Comparison of ENCODE assay signal across 8 mouse cellular contexts in genomic region chr10:99261636-99262318, GRCm38 (mm10). TPM values are rescaled to one million over a fixed set of nuclear protein-coding genes. Genes with fewer than 3 reads are reported as not detected.
DNase-seq lines count a peak whose midpoint lies in the region; ATAC-seq and TF ChIP-seq lines count a peak whose summit lies in the region.

No protein-coding gene starts in this region.

- no peaks in the 10 kb centered on the region for H3K27me3 ChIP-seq in cerebellum, adult 2 months (ENCODE audit: control insufficient read depth, insufficient read depth, low read length)
- H3K27me3 ChIP-seq in hindbrain, embryonic 11.5 days (ENCODE audit: control insufficient read depth, insufficient read depth, low read length), result no peaks in the 10 kb centered on the region

- peak; percentile 62 for ATAC-seq in hindbrain, embryonic 11.5 days (ENCODE audit: low FRiP score)

- peak; percentile 37; the same call in 1 of the 2 replicates for TF ChIP-seq POLR2A in cerebellum, adult 2 months (IDR thresholded peaks at IDR 0.05; ENCODE audit: borderline replicate concordance, insufficient read depth, low read length)

- no peak for TF ChIP-seq CTCF in cerebellum, adult 2 months (IDR thresholded peaks at IDR 0.05; ENCODE audit: borderline replicate concordance, insufficient read depth, low read depth, low read length)

- WGBS in cerebellum, adult 2 months, result under 1% methylated on average over 62 of the region's 62 CpGs
- under 1% methylated on average over 59 of the region's 62 CpGs for WGBS in hindbrain, embryonic 11.5 days

- peak overlapping the region; percentile 59 for H3K4me3 ChIP-seq in cerebellum, adult 2 months (replicated peaks; ENCODE audit: insufficient read depth, low read depth, low read length)
- peak overlapping the region; percentile 60 for H3K4me3 ChIP-seq in hindbrain, embryonic 11.5 days (ENCODE audit: low read depth, low read length)

- H3K36me3 ChIP-seq in hindbrain, embryonic 11.5 days (ENCODE audit: control insufficient read depth, insufficient read depth, low read length), result no peaks in the 10 kb centered on the region

- peak; percentile 88 for DNase-seq in MN1 (ENCODE audit: low spot score)
- peak; percentile 83 to 87 for DNase-seq in cerebellum, adult 2 months
- DNase-seq in frontal cortex, adult 2 months (ENCODE audit: extremely low spot score in 1 of 2, low spot score in 1 of 2), result peak; percentile 59 to 80
- DNase-seq in hindbrain, embryonic 11.5 days (ENCODE audit: low spot score), result peak; percentile 86
- DNase-seq in layer of hippocampus, postnatal 25 days (ENCODE audit: extremely low spot score in 1 of 2, low spot score in 1 of 2), result peak; percentile 61 to 68
- peak; percentile 86 for DNase-seq in lung, postnatal 14 days
- DNase-seq in ovary, postnatal 36 days (ENCODE audit: low spot score), result peak; percentile 84
- peak; percentile 93 for DNase-seq in thymus, postnatal 14 days

- peak overlapping the region; percentile 89 for H3K4me2 ChIP-seq in hindbrain, embryonic 11.5 days (replicated peaks; ENCODE audit: low read depth, low read length)

- peak overlapping the region; percentile 86 for H3K9ac ChIP-seq in hindbrain, embryonic 11.5 days (ENCODE audit: low read depth, low read length)

- peak overlapping the region; percentile 73 for H3K27ac ChIP-seq in cerebellum, adult 2 months (ENCODE audit: insufficient read depth, low read length)
- peak overlapping the region; percentile 78 for H3K27ac ChIP-seq in hindbrain, embryonic 11.5 days (ENCODE audit: low read depth, low read length)

- peaks cover 4% of the 10 kb centered on the region; the same call in 1 of the 2 replicates for H3K4me1 ChIP-seq in cerebellum, adult 2 months (ENCODE audit: control insufficient read depth, insufficient read depth, low read length)
- H3K4me1 ChIP-seq in hindbrain, embryonic 11.5 days (replicated peaks; ENCODE audit: control insufficient read depth, insufficient read depth, low read length), result peaks cover 9% of the 10 kb centered on the region

- no peaks in the 10 kb centered on the region for H3K9me3 ChIP-seq in hindbrain, embryonic 11.5 days (ENCODE audit: control insufficient read depth, low read length)

RNA-seq across cellular contexts. Expression of gene Dusp6, which starts 1.3 kb away (rescaled TPM):
- 20.2 and 20.5 TPM in 2 replicates for polyA plus RNA-seq in cerebellum, adult 2 months (2012; rRNA removed)
- polyA plus RNA-seq in frontal cortex, adult 2 months (2012; rRNA removed), result 50.5 and 60.8 TPM in 2 replicates
- polyA plus RNA-seq in hindbrain, embryonic 11.5 days (2014; fragmentation: Nextera tagmentation; extraction: Ambion mirVana), result 41.3 and 48.3 TPM in 2 replicates
- 10 to 100 TPM; 74.9 to 93.5 TPM for total RNA-seq in layer of hippocampus, postnatal 25 days (2021)

Comparison
In these comparisons a context has a peak if more than half of its experiments do, and no peak if none do; other contexts are left out.
1. Peak in every context shown above with its lines: DNase-seq, ATAC-seq, H3K4me3 ChIP-seq and H3K27ac ChIP-seq.